Mouse (Mus musculus) hindbrain, embryonic 15.5 days (tissue): ENCODE data around the gene Gbgt1. TPM values are rescaled to one million over a fixed set of nuclear protein-coding genes. Genes with fewer than 3 reads are reported as not detected.

Source experiments
- ATAC-seq: fragments of 200-750 bp; cut with Nextera tagmentation; 2 replicates; pipeline ENCODE4 v1.8.0; 2017; ENCODE audit warnings: low read depth, moderate number of reproducible peaks, moderate TSS enrichment; ENCODE audit not compliant: low FRiP score
- H3K27ac ChIP-seq: fragments of 300-500 bp; sonication (generic); replicated peaks from 2 replicates; pipeline ENCODE4 v1.5.1; 2015; ENCODE audit warnings: mild to moderate bottlenecking, inconsistent platforms
- H3K27me3 ChIP-seq: fragments of 300-500 bp; sonication (generic); 2 replicates; pipeline ENCODE4 v1.6.1; 2015; ENCODE audit warnings: control low read depth, inconsistent platforms
- H3K36me3 ChIP-seq: fragments of 300-500 bp; sonication (generic); 2 replicates; pipeline ENCODE4 v1.6.1; 2015; ENCODE audit warnings: control low read depth, inconsistent platforms
- H3K4me1 ChIP-seq: fragments of 300-500 bp; sonication (generic); replicated peaks from 2 replicates; pipeline ENCODE4 v1.6.1; 2015; ENCODE audit warnings: control low read depth, inconsistent platforms
- H3K4me2 ChIP-seq: fragments of 300-500 bp; sonication (generic); 2 replicates; pipeline ENCODE4 v1.6.1; 2015; ENCODE audit warnings: moderate library complexity, mild to moderate bottlenecking, inconsistent platforms
- H3K4me3 ChIP-seq: fragments of 300-500 bp; sonication (generic); 2 replicates; pipeline ENCODE4 v1.5.1; 2015; ENCODE audit warnings: mild to moderate bottlenecking, inconsistent platforms
- H3K9ac ChIP-seq: fragments of 300-500 bp; sonication (generic); 2 replicates; pipeline ENCODE4 v1.6.1; 2015; ENCODE audit warnings: inconsistent platforms
- H3K9me3 ChIP-seq: fragments of 300-500 bp; sonication (generic); 2 replicates; pipeline ENCODE4 v1.6.1; 2016; ENCODE audit warnings: control low read depth, inconsistent platforms
- WGBS: fragments of 180-500 bp; shearing (Covaris S2); methylation state at CpG from one replicate; pipeline ENCODE4 v1.1.7; 2015; 5-methylcytosine and 5-hydroxymethylcytosine counted together
- polyA plus RNA-seq: library from polyadenylated mRNA; unstranded; fragments of >200 nt; fragmentation: Nextera tagmentation; extraction: Ambion mirVana; gene quantifications from 2 replicates; pipeline ENCODE4 v1.2.1, GENCODE M21; 2015

Gbgt1 gene
- polyA plus RNA-seq, 1 experiment from 2014 or later, result 1.1 TPM

GRCm38 (mm10) chr2:28534436-28535262, 38.0 kb downstream of the Gbgt1 start:
- Histone ChIP-seq H3K9ac (peak overlapping the region; percentile 44), H3K4me1 (peaks cover 98% of the 10 kb centered on the region), H3K27me3 (no peaks in the 10 kb centered on the region), H3K27ac (peak overlapping the region; percentile 82), H3K4me2 (peak overlapping the region; percentile 67), H3K9me3 (no peaks in the 10 kb centered on the region), H3K4me3 (peak overlapping the region; percentile 53), H3K36me3 (no peaks in the 10 kb centered on the region)
- ATAC-seq, result peak; percentile 28; the same call in 1 of the 2 replicates
- 16% methylated on average over 11 of the region's 11 CpGs for WGBS

- ATAC-seq, result no peak
- Histone ChIP-seq H3K9me3 (no peaks in the 10 kb centered on the region), H3K27ac (peak overlapping the region; percentile 82), H3K36me3 (no peaks in the 10 kb centered on the region), H3K27me3 (no peaks in the 10 kb centered on the region), H3K4me2 (peak overlapping the region; percentile 67), H3K9ac (0 out of 2 replicates have a peak overlapping the region, but pooled peaks have one; percentile 44), H3K4me1 (peaks cover 98% of the 10 kb centered on the region), H3K4me3 (peak overlapping the region; percentile 1; the same call in 1 of the 2 replicates)
- WGBS, result 31% methylated on average over 4 of the region's 4 CpGs
Observed at GRCm38 (mm10) chr2:28535263-28535540, 38.5 kb downstream of the Gbgt1 start.

- Histone ChIP-seq H3K27me3 (no peaks in the 10 kb centered on the region), H3K4me1 (peaks cover 98% of the 10 kb centered on the region), H3K36me3 (no peaks in the 10 kb centered on the region), H3K4me2 (peak overlapping the region; percentile 67), H3K9ac (no peak overlapping the region), H3K27ac (peak overlapping the region; percentile 82), H3K9me3 (no peaks in the 10 kb centered on the region), H3K4me3 (peak overlapping the region; percentile 1; the same call in 1 of the 2 replicates)
- no peak for ATAC-seq
- WGBS, result 25% methylated on average over 7 of the region's 7 CpGs
Observed at GRCm38 (mm10) chr2:28535650-28536049, 39.0 kb downstream of the Gbgt1 start.

GRCm38 (mm10) chr2:28536166-28536565, 39.5 kb downstream of the Gbgt1 start:
- Histone ChIP-seq H3K27ac (peak overlapping the region; percentile 82), H3K4me3 (no peak overlapping the region), H3K4me2 (peak overlapping the region; percentile 67; the same call in 1 of the 2 replicates), H3K9ac (no peak overlapping the region), H3K27me3 (no peaks in the 10 kb centered on the region), H3K9me3 (no peaks in the 10 kb centered on the region), H3K4me1 (peaks cover 96% of the 10 kb centered on the region), H3K36me3 (no peaks in the 10 kb centered on the region)
- WGBS, result 65% methylated on average over 4 of the region's 4 CpGs
- ATAC-seq, result no peak

- Histone ChIP-seq H3K4me2 (no peak overlapping the region), H3K4me1 (peaks cover 89% of the 10 kb centered on the region), H3K9ac (no peak overlapping the region), H3K9me3 (no peaks in the 10 kb centered on the region), H3K27ac (peak overlapping the region; percentile 42), H3K36me3 (peaks cover 2% of the 10 kb centered on the region), H3K4me3 (no peak overlapping the region), H3K27me3 (no peaks in the 10 kb centered on the region)
- no peak for ATAC-seq
- 68% methylated on average over 11 of the region's 11 CpGs for WGBS
Observed at GRCm38 (mm10) chr2:28536766-28537633, 40.3 kb downstream of the Gbgt1 start.

GRCm38 (mm10) chr2:28537634-28537920, 40.9 kb downstream of the Gbgt1 start:
- Histone ChIP-seq H3K36me3 (peaks cover 8% of the 10 kb centered on the region), H3K9me3 (no peaks in the 10 kb centered on the region), H3K9ac (no peak overlapping the region), H3K4me2 (no peak overlapping the region), H3K27me3 (no peaks in the 10 kb centered on the region), H3K4me3 (no peak overlapping the region), H3K27ac (no peak overlapping the region), H3K4me1 (peaks cover 83% of the 10 kb centered on the region)
- WGBS, result 21% methylated on average over 4 of the region's 4 CpGs
- no peak for ATAC-seq

- H3K4me2 ChIP-seq, result no peak overlapping the region
- no peak overlapping the region for H3K4me3 ChIP-seq
- ATAC-seq, result no peak
- no peak overlapping the region for H3K9ac ChIP-seq
- 58% methylated on average over 8 of the region's 8 CpGs for WGBS
- H3K27me3 ChIP-seq, result no peaks in the 10 kb centered on the region
- peak overlapping the region; percentile 80 for H3K27ac ChIP-seq
- H3K36me3 ChIP-seq, result peaks cover 12% of the 10 kb centered on the region
- no peaks in the 10 kb centered on the region for H3K9me3 ChIP-seq
- H3K4me1 ChIP-seq, result peaks cover 77% of the 10 kb centered on the region
Observed at GRCm38 (mm10) chr2:28537995-28538816, 41.5 kb downstream of the Gbgt1 start.

GRCm38 (mm10) chr2:28538817-28539128, 42.1 kb downstream of the Gbgt1 start:
- Histone ChIP-seq H3K9ac (no peak overlapping the region), H3K36me3 (peaks cover 18% of the 10 kb centered on the region), H3K4me3 (no peak overlapping the region), H3K27ac (peak overlapping the region; percentile 80), H3K4me1 (peaks cover 71% of the 10 kb centered on the region), H3K9me3 (no peaks in the 10 kb centered on the region), H3K4me2 (no peak overlapping the region), H3K27me3 (no peaks in the 10 kb centered on the region)
- ATAC-seq, result no peak
- 50% methylated on average over 1 of the region's 1 CpGs for WGBS

- Histone ChIP-seq H3K9ac (peak overlapping the region; percentile 16; the same call in 1 of the 2 replicates), H3K27ac (peak overlapping the region; percentile 80), H3K36me3 (peaks cover 22% of the 10 kb centered on the region), H3K9me3 (no peaks in the 10 kb centered on the region), H3K4me2 (no peak overlapping the region), H3K4me1 (peaks cover 67% of the 10 kb centered on the region), H3K27me3 (no peaks in the 10 kb centered on the region), H3K4me3 (no peak overlapping the region)
- peak; percentile 49 for ATAC-seq
- WGBS, result 27% methylated on average over 7 of the region's 7 CpGs
Observed at GRCm38 (mm10) chr2:28539206-28539605, 42.5 kb downstream of the Gbgt1 start.

- Histone ChIP-seq H3K4me3 (no peak overlapping the region), H3K27me3 (no peaks in the 10 kb centered on the region), H3K9me3 (no peaks in the 10 kb centered on the region), H3K4me1 (peaks cover 60% of the 10 kb centered on the region), H3K27ac (peak overlapping the region; percentile 80), H3K9ac (no peak overlapping the region; the same call in 1 of the 2 replicates), H3K36me3 (peaks cover 29% of the 10 kb centered on the region), H3K4me2 (no peak overlapping the region)
- ATAC-seq, result no peak
- WGBS, result 83% methylated on average over 2 of the region's 2 CpGs
Observed at GRCm38 (mm10) chr2:28539949-28540348, 43.3 kb downstream of the Gbgt1 start.

GRCm38 (mm10) chr2:28540587-28541227, 44.0 kb downstream of the Gbgt1 start:
- Histone ChIP-seq H3K9me3 (no peaks in the 10 kb centered on the region), H3K4me3 (no peak overlapping the region), H3K27ac (peak overlapping the region; percentile 80; the same call in 1 of the 2 replicates), H3K27me3 (no peaks in the 10 kb centered on the region), H3K9ac (no peak overlapping the region), H3K4me1 (peaks cover 52% of the 10 kb centered on the region), H3K36me3 (peaks cover 37% of the 10 kb centered on the region), H3K4me2 (no peak overlapping the region)
- WGBS, result 81% methylated on average over 8 of the region's 8 CpGs
- ATAC-seq, result no peak
